Mouse (Mus musculus) MEL (cell line): Measurements from ENCODE around the gene Sptssa. TPM values are rescaled to one million over a fixed set of nuclear protein-coding genes. Genes with fewer than 3 reads are reported as not detected.

Experiments used
- DNase-seq: peaks from one replicate; pipeline ENCODE4 v3.0.0; 2011; ENCODE audit warnings: low read depth, low spot score
- H3K27ac ChIP-seq: 2 replicates; pipeline ENCODE4 v1.5.1; 2012; ENCODE audit warnings: low read depth, mild to moderate bottlenecking, control low read depth, low read length, moderate library complexity; ENCODE audit not compliant: control insufficient read depth
- H3K27me3 ChIP-seq, 2 experiments: fragments of 150-350 bp in 1 of 2; sonication (generic) in 1 of 2; 2 replicates each; pipeline ENCODE4 v1.6.1; 2012; ENCODE audit warnings: low read length in 2 of 2, mild to moderate bottlenecking in 2 of 2, improper control_type of control experiment in 1 of 2, moderate library complexity in 1 of 2; ENCODE audit not compliant: insufficient read depth in 2 of 2, control insufficient read depth in 1 of 2
- H3K36me3 ChIP-seq, 2 experiments: 2 replicates each; pipeline ENCODE4 v1.6.1; 2012 to 2014; ENCODE audit warnings: low read length in 2 of 2, improper control_type of control experiment in 1 of 2, inconsistent platforms in 1 of 2, mild to moderate bottlenecking in 1 of 2; ENCODE audit not compliant: insufficient read depth in 2 of 2, control insufficient read depth in 1 of 2
- H3K4me1 ChIP-seq, 2 experiments: fragments of 150-350 bp in 1 of 2; sonication (generic) in 1 of 2; 2 replicates each; pipeline ENCODE4 v1.6.1; 2012; ENCODE audit warnings: low read length in 2 of 2, improper control_type of control experiment in 1 of 2, mild to moderate bottlenecking in 1 of 2; ENCODE audit not compliant: insufficient read depth in 2 of 2, control insufficient read depth in 1 of 2
- H3K4me3 ChIP-seq, 2 experiments: fragments of 150-350 bp in 1 of 2; sonication (generic) in 1 of 2; 2 replicates each; pipeline ENCODE4 v1.5.1; 2012; ENCODE audit warnings: low read depth in 2 of 2, low read length in 2 of 2, mild to moderate bottlenecking in 2 of 2, moderate library complexity in 2 of 2, control low read depth in 1 of 2, improper control_type of control experiment in 1 of 2; ENCODE audit not compliant: control insufficient read depth in 1 of 2, insufficient read depth in 1 of 2
- H3K79me2 ChIP-seq: 2 replicates; pipeline ENCODE4 v1.6.1; 2012; ENCODE audit warnings: mild to moderate bottlenecking, low read length, moderate library complexity; ENCODE audit not compliant: control insufficient read depth, poor library complexity, insufficient read depth
- H3K9ac ChIP-seq: 2 replicates; pipeline ENCODE4 v1.6.1; 2012; ENCODE audit warnings: low read depth, mild to moderate bottlenecking, control low read depth, low read length, moderate library complexity; ENCODE audit not compliant: control insufficient read depth, poor library complexity, severe bottlenecking
- H3K9me3 ChIP-seq: fragments of 150-350 bp; sonication (generic); replicated peaks from 2 replicates; pipeline ENCODE4 v1.6.1; 2012; ENCODE audit warnings: mild to moderate bottlenecking, low read length, improper control_type of control experiment, moderate library complexity; ENCODE audit not compliant: insufficient read depth
- CHD2 ChIP-seq: IDR thresholded peaks from 2 replicates; pipeline ENCODE4 v1.6.1; 2011; ENCODE audit warnings: low read length, improper control_type of control experiment
- E2F4 ChIP-seq: IDR thresholded peaks from 2 replicates; pipeline ENCODE4 v1.6.1; 2011; ENCODE audit warnings: low read depth, low read length, improper control_type of control experiment, borderline replicate concordance
- ELF1 ChIP-seq: IDR thresholded peaks from 2 replicates; pipeline ENCODE4 v1.6.1; 2014; ENCODE audit warnings: low read depth, mild to moderate bottlenecking, inconsistent platforms, low read length, improper control_type of control experiment, moderate library complexity
- EP300 ChIP-seq, 2 experiments: IDR thresholded peaks; 2 replicates each; pipeline ENCODE4 v1.6.1; 2011; ENCODE audit warnings: improper control_type of control experiment in 2 of 2, low read length in 2 of 2, low read depth in 1 of 2, mild to moderate bottlenecking in 1 of 2
- ETS1 ChIP-seq: IDR thresholded peaks from 2 replicates; pipeline ENCODE4 v1.6.1; 2012; ENCODE audit warnings: low read depth, mild to moderate bottlenecking, inconsistent platforms, low read length, improper control_type of control experiment, moderate library complexity
- HCFC1 ChIP-seq: IDR thresholded peaks from 2 replicates; pipeline ENCODE4 v1.6.1; 2012; ENCODE audit warnings: low read depth, mild to moderate bottlenecking, inconsistent platforms, low read length, improper control_type of control experiment, moderate library complexity
- JUND ChIP-seq: IDR thresholded peaks from 2 replicates; pipeline ENCODE4 v1.6.1; 2011; ENCODE audit warnings: low read depth, mild to moderate bottlenecking, improper control_type of control experiment, low read length
- KAT2A ChIP-seq: conservative IDR thresholded peaks from 2 replicates; pipeline ENCODE4 v1.6.1; 2012; ENCODE audit warnings: low read depth, low read length, improper control_type of control experiment, inconsistent platforms
- MAFK ChIP-seq: IDR thresholded peaks from 2 replicates; pipeline ENCODE4 v1.6.1; 2011; ENCODE audit warnings: low read depth, mild to moderate bottlenecking, low read length, improper control_type of control experiment, borderline replicate concordance
- MAX ChIP-seq: IDR thresholded peaks from 2 replicates; pipeline ENCODE4 v1.6.1; 2011; ENCODE audit warnings: low read length, improper control_type of control experiment
- MAZ ChIP-seq: IDR thresholded peaks from 2 replicates; pipeline ENCODE4 v1.6.1; 2012; ENCODE audit warnings: low read depth, mild to moderate bottlenecking, inconsistent platforms, low read length, improper control_type of control experiment
- MXI1 ChIP-seq: IDR thresholded peaks from 2 replicates; pipeline ENCODE4 v1.6.1; 2011; ENCODE audit warnings: mild to moderate bottlenecking, low read depth, low read length, improper control_type of control experiment
- MYC ChIP-seq: IDR thresholded peaks from 2 replicates; pipeline ENCODE4 v1.6.1; 2011; ENCODE audit warnings: low read depth, mild to moderate bottlenecking, low read length, improper control_type of control experiment, moderate library complexity
- NELFE ChIP-seq: IDR thresholded peaks from 2 replicates; pipeline ENCODE4 v1.6.1; 2011; ENCODE audit warnings: low read depth, low read length, improper control_type of control experiment
- NRF1 ChIP-seq: IDR thresholded peaks from 2 replicates; pipeline ENCODE4 v1.6.1; 2014; ENCODE audit warnings: low read depth, mild to moderate bottlenecking, inconsistent platforms, low read length, improper control_type of control experiment, moderate library complexity; ENCODE audit not compliant: poor library complexity, insufficient read depth, severe bottlenecking
- RAD21 ChIP-seq: IDR thresholded peaks from 2 replicates; pipeline ENCODE4 v1.6.1; 2011; ENCODE audit warnings: mild to moderate bottlenecking, low read depth, low read length, improper control_type of control experiment
- RCOR1 ChIP-seq: IDR thresholded peaks from 2 replicates; pipeline ENCODE4 v1.6.1; 2012; ENCODE audit warnings: low read depth, mild to moderate bottlenecking, inconsistent platforms, low read length, improper control_type of control experiment
- SIN3A ChIP-seq: IDR thresholded peaks from 2 replicates; pipeline ENCODE4 v1.6.1; 2012; ENCODE audit warnings: low read length, improper control_type of control experiment, inconsistent platforms
- TAL1 ChIP-seq: IDR thresholded peaks from 2 replicates; pipeline ENCODE4 v1.6.1; 2012; ENCODE audit warnings: mild to moderate bottlenecking, inconsistent platforms, low read length, moderate library complexity, mixed read lengths
- TCF12 ChIP-seq: IDR thresholded peaks from 2 replicates; pipeline ENCODE4 v1.6.1; 2014; ENCODE audit warnings: low read depth, mild to moderate bottlenecking, inconsistent platforms, low read length, improper control_type of control experiment, moderate library complexity
- USF2 ChIP-seq, 2 experiments: IDR thresholded peaks; 2 replicates each; pipeline ENCODE4 v1.6.1; 2011 to 2012; ENCODE audit warnings: improper control_type of control experiment in 2 of 2, low read length in 2 of 2, borderline replicate concordance in 1 of 2, inconsistent platforms in 1 of 2, low read depth in 1 of 2, mild to moderate bottlenecking in 1 of 2; ENCODE audit not compliant: insufficient read depth in 1 of 2
- ZC3H11A ChIP-seq: IDR thresholded peaks from 2 replicates; pipeline ENCODE4 v1.6.1; 2012; ENCODE audit warnings: low read depth, mild to moderate bottlenecking, inconsistent platforms, low read length, improper control_type of control experiment
- ZKSCAN1 ChIP-seq: IDR thresholded peaks from 2 replicates; pipeline ENCODE4 v1.6.1; 2012; ENCODE audit warnings: low read depth, mild to moderate bottlenecking, inconsistent platforms, low read length, improper control_type of control experiment, moderate library complexity
- ZMIZ1 ChIP-seq: IDR thresholded peaks from 2 replicates; pipeline ENCODE4 v1.6.1; 2012; ENCODE audit warnings: low read depth, mild to moderate bottlenecking, inconsistent platforms, low read length, improper control_type of control experiment, moderate library complexity
- ZNF384 ChIP-seq: IDR thresholded peaks from 2 replicates; pipeline ENCODE4 v1.6.1; 2012; ENCODE audit warnings: low read depth, mild to moderate bottlenecking, inconsistent platforms, low read length, improper control_type of control experiment
- polyA plus RNA-seq, 2 experiments: library from polyadenylated mRNA; stranded (reverse) in 1 of 2; unstranded in 1 of 2; fragments of >175 nt in 1 of 2; fragments of >200 nt in 1 of 2; gene quantifications; 2 replicates each; pipeline versions ENCODE4 v1.2.1 to v1.2.4; 2012; ENCODE audit warnings: low replicate concordance in 2 of 2, low read depth in 1 of 2; ENCODE audit not compliant: insufficient read length in 2 of 2, insufficient read depth in 1 of 2, missing spikeins in 1 of 2
- total RNA-seq: library from RNA; depleted of rRNA; stranded (reverse); fragments of 300-350 nt; gene quantifications from 2 replicates; pipeline ENCODE4 v1.2.3, GENCODE M21; 2012

Gene Sptssa
- total and polyA plus RNA-seq, 3 experiments = 58.1 to 166 TPM; not detected in 1

- TF ChIP-seq HCFC1 (no peak), SIN3A (no peak), EP300 (IDR thresholded peaks at IDR 0.05; ENCODE audit: low read depth in 1 of 2, low read length in 2 of 2) (no peak), MYC (0 out of 2 replicates have a peak, but pooled peaks have one; percentile 31), MAX (0 out of 2 replicates have a peak, but pooled peaks have one; percentile 19), RAD21 (no peak), ZMIZ1 (no peak), ETS1 (peak; percentile 18; the same call in 1 of the 2 replicates), ZNF384 (peak; percentile 88), TCF12 (no peak)
- peak overlapping the region; percentile 47 for H3K27ac ChIP-seq
- DNase-seq = peak; percentile 82
- peaks cover 13% of the 10 kb centered on the region for H3K79me2 ChIP-seq
- no peak overlapping the region; the same call in 1 of the 2 replicates for H3K9ac ChIP-seq
- peaks cover 13 to 17% of the 10 kb centered on the region in 2 experiments for H3K4me1 ChIP-seq
- no peaks in the 10 kb centered on the region for H3K27me3 ChIP-seq
- no peaks in the 10 kb centered on the region for H3K9me3 ChIP-seq
- no peak overlapping the region; a peak in 1 of 4 replicates for H3K4me3 ChIP-seq
- H3K36me3 ChIP-seq = peaks cover 0 to 16% of the 10 kb centered on the region in 2 experiments; a peak in 2 of 4 replicates
Observed at GRCm38 (mm10) chr12:54658425-54659092, 2.2 kb upstream of the Sptssa start.

- H3K36me3 ChIP-seq = peaks cover 0 to 21% of the 10 kb centered on the region in 2 experiments; a peak in 2 of 4 replicates
Observed at GRCm38 (mm10) chr12:54657951-54658350, 1.6 kb upstream of the Sptssa start.

More at GRCm38 (mm10) chr12:54657951-54658350, 1.6 kb upstream of the Sptssa start:
- peaks cover 16% of the 10 kb centered on the region for H3K79me2 ChIP-seq
- no peaks in the 10 kb centered on the region for H3K27me3 ChIP-seq
- H3K4me1 ChIP-seq = peaks cover 13 to 17% of the 10 kb centered on the region in 2 experiments
- H3K9me3 ChIP-seq = no peaks in the 10 kb centered on the region
- no peak overlapping the region for H3K4me3 ChIP-seq
- H3K27ac ChIP-seq = no peak overlapping the region
- DNase-seq = peak; percentile 56
- TF ChIP-seq MXI1 (no peak), ETS1 (0 out of 2 replicates have a peak, but pooled peaks have one; percentile 10), ELF1 (no peak), MAFK (peak; percentile 32; the same call in 1 of the 2 replicates), SIN3A (no peak), NELFE (no peak), NRF1 (no peak), KAT2A (no peak), JUND (no peak), ZKSCAN1 (no peak), RCOR1 (no peak), EP300 (IDR thresholded peaks at IDR 0.05; ENCODE audit: low read depth in 1 of 2, low read length in 2 of 2) (no peak), CHD2 (no peak), MAZ (no peak), E2F4 (no peak), RAD21 (no peak), ZC3H11A (no peak), TAL1 (peak; percentile 23; the same call in 1 of the 2 replicates), USF2 (IDR thresholded peaks at IDR 0.05; ENCODE audit: borderline replicate concordance in 1 of 2, insufficient read depth in 1 of 2, low read depth in 1 of 2, low read length in 2 of 2) (no peak)
- H3K9ac ChIP-seq = no peak overlapping the region
